Mouse (Mus musculus) thymus, postnatal 10 days (tissue): ENCODE measurements around the gene Atg4c.
A peak's percentile ranks its signal among the peaks of the same experiment; 100 is the strongest.

ENCODE experiments used
- DNase-seq, 2 experiments: peaks; one replicate each; pipeline ENCODE4 v3.0.0; 2021; ENCODE audit warnings: low spot score in 2 of 2

Gene Atg4c

DNA sequence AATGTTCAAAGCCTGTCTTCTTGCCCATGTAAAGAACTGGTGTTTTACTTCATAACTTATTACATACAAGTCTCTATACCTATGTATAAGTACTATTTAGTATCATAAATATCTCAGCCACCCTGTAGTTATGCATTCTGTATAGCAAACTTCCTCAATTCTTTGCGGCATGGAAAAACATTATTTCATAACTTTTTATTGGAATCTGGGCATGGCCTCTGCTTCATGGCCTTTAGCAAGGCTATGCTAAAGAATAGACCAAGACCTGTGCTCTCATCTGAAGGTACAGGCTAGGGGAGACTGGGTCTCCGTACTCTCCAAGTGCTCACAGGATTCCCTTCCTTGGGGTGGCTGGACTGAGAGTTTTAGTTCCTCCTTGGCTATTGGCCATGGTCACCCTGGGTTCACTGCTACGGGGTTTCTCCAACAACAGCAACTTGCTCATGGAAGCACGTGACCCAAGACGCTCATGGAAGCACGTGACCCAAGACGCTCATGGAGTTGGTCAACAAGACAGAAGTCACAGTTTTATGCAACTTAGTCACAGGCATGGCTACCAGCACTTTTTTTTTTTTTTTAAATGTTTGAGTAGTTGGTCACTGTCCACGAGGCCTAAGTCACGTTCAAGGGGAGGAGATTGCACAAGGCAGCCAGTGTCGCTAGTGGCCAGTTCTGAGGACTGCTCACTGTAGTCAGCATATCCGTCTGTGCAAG, 7.2 kb upstream of the Atg4c start:
- no peak for DNase-seq

DNA sequence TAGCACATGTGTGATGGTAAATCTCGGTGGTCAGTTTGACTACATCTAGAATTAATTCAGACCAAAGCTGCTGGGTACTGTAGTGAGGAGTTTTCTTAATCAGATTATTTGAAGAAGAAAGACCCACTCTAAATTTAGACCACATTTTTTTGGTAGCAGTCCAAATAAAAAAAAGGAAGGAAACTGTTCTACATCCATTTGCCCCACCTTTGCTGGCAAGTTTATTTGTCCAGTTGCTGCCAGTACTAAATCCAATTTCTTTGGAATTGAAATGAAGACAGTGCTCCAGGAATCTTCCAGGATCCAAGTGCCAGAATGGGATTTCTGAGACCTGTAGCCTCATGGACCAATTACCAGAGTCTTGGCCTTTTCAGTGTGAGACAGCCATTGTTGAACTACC, 1.1 kb upstream of the Atg4c start:
- DNase-seq, result no peak

DNA sequence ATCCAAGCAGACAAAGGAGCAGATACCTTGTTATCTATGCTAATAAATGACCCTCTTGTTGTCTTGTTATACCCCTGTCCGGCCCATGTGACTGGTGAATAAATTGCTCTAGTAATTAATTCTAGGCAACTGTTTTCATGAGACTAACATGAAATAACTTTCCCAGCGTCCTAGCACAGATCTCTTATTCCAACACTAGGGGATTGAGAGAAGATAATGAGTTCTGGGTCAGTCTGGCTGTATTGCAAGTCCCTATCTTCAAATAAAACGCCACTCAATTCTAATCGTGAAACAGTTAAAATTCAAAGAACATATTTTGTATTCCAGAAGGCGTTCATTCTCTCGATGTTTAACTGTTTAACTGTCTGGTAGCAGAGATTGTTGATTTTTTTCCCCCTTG, 520 bp upstream of the Atg4c start:
- DNase-seq, result no peak

DNA sequence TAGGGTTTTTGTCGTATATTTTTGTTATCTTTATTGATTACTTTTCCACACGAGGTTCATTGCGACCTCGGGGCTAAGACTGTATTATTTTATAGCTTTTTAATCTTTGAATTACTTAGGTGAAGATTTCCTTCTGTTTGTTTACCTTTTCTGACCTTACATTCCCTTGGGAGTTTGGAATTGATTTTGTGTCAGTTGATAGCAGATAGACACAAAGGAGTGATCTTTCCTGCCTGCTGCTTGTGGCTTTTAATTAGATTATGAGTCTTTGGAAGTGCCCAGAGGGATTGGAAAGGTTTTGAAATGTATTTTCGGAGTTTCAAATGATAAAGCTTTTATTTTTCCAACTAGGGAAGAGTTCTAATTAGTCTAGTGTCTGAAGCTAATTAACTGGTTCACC, 1.1 kb downstream of the Atg4c start:
- DNase-seq, result no peak

DNA sequence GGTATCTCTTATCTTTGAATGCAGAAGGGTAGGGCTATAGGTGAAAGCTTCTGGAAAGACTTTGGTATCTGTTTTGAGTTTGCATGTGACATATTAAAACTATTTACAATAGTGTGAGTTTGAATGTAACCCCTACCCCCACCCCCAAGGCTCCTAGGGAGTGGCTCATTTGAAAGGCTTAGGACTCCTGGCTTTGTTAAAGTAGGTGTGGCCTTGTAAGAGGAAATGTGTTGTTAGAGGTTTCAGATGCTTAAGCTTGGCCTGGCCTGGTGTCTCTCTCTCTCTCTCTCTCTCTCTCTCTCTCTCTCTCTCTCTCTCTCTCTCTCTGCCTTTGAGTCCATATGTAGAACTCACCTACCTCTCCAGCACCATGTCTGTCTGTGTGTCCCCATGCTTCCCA, 5.0 kb downstream of the Atg4c start:
- DNase-seq, result no peak

DNA sequence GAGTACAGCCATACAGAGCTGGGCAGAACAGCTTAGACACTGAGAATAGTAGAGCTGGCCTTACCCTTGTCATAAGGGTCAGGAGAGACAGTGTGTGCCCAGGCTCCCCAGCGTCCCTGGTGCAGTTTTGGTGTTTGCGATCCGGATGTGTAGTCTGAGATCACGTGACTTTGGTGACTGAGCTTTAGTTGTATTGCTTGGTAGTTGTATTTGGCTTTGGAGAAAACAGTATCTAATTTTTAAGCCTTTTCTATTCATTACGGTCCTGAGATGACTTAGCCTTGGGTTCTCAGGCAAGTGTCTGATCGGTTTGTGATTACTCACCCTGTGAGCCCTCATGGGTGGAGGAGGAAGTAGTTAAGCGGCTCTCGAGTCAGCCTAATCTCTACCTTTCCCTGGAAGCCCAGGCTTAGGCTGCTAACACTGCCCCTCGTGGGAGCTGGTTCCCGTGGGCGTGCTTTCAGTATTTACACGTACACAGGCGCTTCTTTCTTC, 6.1 kb downstream of the Atg4c start:
- no peak for DNase-seq

DNA sequence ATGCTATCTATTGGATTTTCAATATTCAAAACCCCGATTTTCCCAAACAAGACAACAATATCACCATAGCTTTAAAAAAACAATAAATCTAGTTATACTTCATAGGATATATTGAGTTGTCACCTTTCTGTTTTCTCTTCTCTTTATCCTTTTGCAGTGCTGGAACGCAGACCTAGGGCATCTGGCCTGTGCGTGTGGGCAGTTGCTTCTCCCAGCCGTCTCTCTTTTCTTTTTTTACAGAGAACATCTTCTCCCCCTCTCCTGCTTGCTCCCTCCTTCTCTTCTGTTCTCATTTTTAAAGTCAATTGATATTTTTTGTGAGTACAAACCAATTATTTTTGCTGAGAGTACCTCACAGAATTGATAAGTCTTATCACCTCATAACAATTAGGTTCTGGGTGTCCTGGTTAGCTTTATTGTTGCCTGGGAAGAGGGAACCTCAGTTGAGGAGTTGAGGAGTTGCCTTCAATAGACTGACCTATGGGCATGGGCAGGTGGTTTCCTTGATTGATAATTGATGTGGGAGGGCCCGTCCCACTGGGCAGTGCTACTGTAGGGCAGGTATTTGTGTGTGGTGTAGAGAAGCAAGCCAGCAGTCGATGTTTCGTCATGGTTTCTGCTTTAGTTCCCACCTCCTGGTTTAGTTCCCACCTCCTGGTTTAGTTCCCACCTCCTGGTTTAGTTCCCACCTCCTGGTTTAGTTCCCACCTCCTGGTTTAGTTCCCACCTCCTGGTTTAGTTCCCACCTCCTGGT, 6.8 kb downstream of the Atg4c start:
- DNase-seq, result no peak

DNA sequence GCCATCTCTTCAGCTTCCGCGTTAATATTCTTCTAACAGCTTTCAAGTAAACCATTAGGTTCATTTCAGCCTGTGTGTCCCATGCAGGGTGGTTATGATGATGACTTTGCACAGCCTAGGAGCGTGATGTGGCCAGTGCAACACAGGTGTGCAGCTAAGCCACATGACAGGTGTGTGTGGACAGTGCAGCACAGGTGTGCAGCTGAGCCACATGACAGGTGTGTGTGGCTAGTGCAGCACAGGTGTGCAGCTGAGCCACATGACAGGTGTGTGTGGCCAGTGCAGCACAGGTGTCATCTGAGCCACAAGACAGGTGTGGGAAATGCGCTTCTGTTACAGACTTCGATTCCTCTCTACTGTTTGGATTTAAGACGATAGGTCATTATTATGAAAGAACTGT, 12.0 kb downstream of the Atg4c start:
- no peak for DNase-seq

DNA sequence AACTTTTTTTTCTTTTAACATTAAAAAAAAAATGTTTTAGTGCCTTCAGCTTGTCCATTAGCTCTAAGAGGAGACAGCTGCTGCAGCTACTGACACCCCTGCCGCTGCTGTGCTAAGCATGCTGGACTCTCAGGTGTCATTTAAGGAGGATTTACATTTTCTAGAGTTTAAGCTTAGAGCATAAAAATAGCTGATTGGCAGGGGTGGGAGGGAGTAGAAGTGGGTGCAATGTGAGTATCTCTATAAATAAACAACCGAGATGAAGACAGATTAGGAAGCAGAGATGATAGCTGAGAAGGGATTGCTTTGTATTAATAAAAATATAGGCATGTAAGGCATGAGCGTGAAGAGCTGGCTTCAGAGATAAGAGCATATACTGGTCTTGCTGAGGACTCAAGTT, 12.6 kb downstream of the Atg4c start:
- no peak for DNase-seq

DNA sequence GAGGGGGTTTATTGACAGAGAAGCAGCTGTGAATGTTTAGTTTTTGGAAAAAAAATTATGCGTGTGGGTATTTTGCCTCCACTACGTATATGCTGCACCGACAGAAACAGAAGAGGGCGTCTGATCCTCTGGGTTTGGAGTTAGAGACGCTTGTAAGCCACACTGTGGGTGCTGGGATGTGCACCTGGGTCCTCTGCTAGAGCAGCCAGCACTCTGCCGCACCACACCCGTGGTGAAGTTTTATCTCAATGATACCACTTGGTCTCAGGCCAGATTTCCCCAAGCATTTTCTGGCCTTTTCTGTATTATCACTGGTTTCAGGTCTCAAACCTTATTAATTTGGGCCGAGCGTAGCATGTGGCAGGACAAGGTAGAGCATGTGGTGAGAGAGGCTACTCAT, 16.4 kb downstream of the Atg4c start:
- no peak for DNase-seq

DNA sequence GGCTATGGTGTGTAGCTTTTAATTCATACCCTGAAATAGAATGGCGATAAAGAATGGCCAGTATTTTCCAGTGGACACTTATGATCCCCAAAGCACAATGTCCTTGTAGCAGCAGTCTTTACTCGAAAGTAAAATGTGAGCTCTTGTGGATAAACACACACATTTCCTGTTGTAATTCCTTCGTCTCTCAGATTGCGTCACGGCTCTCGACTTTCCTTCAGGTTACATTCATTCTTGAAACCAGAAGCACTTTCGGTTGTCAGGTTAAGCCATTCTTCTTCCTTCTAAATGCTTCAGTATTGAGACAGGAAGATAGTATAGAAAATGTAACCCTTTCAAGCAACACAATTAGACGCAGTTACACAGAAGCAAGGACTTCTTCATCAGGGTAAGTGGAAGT, 17.9 kb downstream of the Atg4c start:
- DNase-seq, result no peak

DNA sequence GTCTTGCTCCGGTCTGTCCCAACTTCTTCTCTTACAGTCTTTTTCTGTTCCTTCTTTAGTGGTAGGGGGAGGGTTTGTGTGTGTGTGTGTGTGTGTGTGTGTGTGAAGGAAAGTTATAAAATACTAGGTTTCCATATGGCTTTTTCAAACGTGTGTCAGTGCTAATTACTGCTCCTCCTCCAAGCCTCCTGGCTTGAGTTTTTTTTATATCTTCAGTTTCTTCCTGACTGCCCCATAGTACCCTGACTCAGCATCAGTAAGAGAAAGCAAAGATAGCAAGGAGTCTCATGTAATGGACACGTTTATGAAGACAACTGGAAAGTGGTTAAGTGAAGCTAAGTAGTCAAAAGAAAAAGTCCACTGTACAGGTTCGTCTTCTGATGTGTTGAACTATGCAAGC, 19.4 kb downstream of the Atg4c start:
- DNase-seq, result no peak

DNA sequence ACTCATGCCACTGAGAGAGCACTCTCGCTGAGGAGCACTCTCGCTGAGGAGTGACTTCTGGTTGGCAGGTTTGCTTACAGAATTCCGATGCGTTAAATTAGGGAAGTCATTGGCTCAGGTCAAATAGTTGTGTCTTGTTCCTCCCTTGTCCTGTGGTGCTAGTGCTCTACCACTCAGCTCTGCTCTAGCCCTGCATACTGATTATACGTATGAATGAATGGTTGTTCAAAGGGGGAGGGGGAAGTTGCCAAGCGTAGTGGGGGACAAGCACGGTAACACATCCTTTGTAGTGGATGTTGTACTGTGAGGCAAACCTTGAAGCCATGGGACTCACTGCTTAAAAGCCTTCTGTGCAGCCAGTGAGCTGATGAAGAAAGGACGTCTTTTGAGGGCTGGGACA, 28.5 kb downstream of the Atg4c start:
- DNase-seq, result no peak

DNA sequence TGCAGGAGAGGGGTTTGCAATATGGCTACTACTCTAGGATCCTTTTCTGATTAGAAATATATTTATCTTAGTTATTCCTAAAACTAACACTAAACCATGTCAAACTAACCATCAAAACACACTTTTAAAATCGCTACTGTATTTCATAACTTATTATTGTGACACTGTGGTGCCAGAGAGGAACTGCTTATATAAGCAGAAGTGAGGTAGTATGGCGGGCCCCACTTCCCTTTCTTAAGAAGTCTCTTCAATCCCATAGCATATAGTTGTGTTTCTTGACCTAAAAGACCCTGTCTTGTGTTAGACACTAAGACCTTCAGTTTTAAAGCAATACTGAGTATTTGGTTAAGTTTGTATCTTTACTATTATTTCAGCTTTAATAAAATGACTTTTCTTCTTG, 31.1 kb downstream of the Atg4c start:
- no peak for DNase-seq

DNA sequence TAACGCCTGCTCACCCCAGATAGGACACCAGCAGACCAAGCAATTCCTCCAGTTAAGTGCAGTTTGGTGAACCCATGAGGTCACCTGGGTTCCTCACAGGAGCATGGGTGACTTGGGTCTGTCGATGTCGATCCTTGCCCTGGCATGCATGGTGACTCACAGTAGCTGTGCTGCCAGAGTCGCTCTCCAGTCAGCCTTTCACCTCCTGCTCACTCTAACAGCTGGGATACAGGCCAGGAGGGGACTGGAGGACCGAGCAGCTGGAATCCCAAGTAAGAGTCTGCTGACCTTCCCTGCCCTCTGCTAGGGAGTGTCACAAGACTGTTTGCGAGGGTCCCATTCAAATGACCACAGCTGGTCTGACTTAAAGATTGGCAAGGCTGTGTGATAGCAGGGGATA, 33.5 kb downstream of the Atg4c start:
- no peak for DNase-seq

DNA sequence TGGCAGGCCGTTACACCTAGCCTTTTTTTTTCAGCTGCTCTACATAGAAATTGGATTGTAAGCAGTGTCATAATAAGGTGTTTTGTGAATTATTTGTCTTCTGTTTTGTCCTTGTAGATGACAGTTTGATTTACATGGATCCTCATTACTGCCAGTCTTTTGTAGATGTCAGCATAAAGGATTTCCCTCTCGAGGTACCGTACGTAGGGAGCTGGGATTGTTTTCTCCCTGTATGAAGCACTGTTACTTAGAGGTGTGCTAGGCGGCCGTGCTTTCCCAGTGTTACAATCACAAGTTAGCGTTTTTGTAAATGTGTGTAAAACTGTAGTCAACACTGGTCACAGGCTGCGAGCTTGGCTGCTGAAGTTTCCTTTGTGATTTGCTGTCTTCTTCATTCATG, 35.6 kb downstream of the Atg4c start:
- no peak for DNase-seq

DNA sequence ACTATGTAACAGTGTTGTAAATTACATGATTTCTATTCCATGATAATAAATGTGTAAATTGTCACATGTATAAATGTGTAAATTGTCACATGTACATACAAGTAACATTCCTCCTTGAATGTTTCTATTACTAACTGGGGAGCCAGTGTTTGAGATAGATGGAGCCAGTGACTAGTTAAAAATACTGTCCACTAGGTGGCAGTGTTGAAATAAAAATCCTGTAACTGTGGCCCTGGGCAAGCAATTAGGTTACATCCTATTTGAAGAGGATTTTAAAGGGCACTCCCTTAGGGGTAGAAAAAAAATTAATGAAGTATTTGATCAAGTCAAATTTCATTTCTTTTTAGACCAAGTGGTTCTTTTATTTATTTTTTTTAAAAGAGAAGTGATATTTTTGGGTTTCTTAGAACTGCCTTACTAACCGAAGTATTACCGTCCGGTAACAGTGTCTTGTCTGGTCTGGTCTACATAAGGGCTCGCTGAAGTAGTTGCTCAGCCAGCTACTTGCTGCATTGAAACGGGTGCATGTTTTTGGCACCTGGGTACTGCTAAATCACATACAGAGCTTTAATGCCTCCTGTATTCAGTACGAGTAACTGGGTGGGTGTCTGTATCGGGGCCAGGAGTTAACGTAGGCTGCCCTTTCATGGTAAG, 41.6 kb downstream of the Atg4c start:
- peak in 1 of 2 experiments; percentile 27 for DNase-seq

DNA sequence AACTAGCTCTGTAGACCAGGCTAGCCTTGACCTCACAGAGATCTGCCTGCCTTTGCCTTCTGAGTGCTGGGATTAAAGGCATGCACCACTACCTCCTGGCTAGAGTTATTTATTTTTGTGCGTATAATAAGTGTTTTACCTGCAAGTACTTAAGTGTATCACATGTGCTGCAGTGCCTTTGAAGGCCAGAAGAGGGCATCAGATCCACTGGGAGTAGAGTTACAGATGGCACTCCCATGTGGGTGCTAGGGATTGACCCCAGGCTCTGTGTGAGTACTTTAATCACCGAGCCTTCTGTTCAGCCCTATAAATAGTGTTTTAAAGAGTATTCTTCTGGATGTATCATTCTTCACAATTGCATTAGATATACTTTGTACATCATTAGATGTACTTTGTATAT, 44.6 kb downstream of the Atg4c start:
- no peak for DNase-seq

DNA sequence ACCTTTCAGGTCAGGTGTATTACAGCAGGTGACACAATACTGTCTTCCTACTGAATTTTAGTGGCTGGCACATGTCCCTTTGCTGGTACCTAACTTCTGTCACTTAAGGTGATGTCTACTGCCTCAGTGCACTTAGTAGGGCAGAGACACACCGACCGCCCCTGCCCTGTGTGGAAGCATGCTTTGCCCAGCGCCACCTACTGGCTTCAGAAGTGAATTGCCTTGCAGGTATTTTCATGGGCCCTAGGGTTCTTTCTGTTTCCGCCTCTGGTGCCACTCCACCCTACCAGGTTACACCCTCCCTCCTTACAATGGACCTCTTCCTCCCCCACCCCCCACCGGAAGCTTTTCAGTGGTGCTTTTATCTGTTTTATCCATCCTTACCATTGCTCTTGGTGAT, 47.9 kb downstream of the Atg4c start:
- DNase-seq, result no peak

DNA sequence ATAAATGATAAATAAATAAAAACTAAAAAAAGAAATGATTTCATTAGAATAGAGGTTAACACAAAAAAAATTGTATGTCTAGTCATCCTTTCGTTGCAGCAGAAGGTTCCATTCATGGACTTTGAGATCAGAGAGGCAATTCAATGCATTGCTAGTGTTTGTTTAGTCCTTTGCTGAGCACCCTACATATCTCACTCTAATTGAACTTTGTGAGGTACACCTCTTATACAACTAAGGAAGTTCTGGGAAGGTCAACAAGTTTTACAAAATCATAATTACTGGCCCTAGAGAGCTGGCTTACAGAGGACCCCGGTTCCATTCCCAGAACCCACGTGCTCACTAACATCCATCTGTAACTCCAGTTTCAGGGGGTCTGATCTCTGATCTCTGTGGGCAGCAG, 55.6 kb downstream of the Atg4c start:
- no peak for DNase-seq

DNA sequence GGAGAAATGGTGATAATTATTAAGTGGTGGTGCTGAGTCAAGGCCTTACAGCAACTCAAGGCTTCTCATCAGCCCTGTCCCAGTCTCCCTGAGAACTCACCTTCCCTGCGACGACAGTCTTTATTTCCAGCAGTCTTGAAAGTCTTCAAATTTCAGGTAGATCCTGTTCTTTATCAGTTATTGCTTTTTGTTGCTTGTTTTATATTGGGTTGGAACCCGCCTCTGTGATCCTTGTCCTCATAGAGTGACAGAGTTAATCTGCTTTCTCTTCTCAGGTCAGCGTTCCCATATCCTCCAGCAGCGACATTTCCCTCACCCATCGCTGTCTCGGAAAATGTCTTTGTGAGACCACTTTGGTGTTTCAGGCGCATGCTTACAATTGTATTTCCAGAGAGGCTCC, 56.1 kb downstream of the Atg4c start:
- no peak for DNase-seq

DNA sequence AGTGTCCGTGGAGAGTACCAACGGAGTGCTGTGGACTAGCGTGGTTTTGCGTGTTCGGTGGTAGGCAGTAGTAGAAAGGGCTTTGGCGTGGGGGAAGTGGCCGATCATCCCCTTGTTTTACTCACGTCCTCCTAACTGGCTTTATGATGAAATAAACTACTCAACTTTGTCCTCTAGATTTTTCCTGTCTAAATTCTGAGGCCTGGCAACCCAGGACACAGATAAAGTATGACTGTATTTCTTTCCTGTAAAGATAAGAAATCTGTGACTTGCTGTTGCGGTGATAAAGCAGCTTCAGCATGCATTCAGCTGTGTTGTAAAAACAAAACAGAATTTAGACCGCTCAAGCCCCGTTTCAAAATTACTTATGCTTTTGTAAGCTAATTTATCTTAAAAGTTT, 59.2 kb downstream of the Atg4c start:
- no peak for DNase-seq

DNA sequence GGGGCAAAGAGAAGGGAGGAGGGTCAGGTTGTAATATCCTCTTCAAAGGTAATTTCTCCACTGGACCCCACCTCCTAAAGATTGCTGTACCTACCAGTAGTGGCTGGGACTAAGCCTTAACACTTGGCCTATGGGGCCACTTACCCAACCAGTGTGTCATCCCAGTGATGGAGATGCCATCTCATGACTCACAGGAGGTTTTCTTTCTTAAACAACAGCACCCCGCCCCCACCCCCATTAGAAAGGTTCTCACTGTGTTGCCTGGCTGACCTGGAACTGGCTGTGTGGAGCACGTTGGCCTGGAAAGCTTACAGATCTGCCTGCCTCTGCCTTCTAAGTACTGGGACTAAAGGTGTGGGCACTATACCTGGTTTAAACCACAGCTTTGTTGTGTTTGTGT, 69.5 kb downstream of the Atg4c start:
- no peak for DNase-seq
